ENCODE assay signal across 7 mouse cellular contexts in the genomic region with DNA sequence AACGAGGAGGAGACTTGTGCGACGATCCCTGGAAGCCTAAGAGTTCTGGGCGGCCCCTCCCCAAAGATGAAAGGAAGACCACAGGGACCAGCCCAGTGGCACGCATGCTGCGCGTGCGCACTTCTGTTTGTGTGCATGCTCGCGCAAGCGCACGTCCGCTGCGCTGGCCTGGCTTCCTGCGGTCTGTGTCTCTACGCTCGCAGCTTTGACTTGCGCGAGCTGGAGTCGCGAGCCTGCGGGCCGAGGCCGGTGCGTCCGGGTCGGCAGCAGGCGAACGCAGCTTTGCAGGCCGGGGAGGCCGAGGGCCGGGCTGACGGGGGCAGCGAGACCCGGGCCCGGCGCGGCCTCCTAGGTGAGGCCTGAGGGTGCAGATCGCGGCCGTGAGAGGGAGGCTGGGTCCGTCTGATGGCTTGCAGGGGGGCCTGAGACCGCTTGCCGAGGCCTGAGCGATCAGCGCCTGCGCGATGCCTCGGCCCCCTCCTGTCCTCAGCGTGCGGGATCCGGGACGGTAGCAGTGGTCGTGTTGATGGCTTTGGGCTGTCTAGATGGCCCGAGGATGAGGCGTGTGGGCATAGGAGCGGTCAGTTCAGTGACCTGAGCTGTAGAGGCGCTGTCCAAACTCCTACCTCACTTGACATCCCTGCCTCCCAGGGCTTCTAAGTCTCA. TPM values are rescaled to one million over a fixed set of nuclear protein-coding genes. Genes with fewer than 3 reads are reported as not detected.
DNase-seq lines count a peak whose midpoint lies in the region; ATAC-seq lines count a peak whose summit lies in the region.

A gene (plus strand): TSS at position 136 of the 666 bp plus-strand sequence.

- H3K9me3 ChIP-seq in embryonic facial prominence, embryonic 11.5 days (replicated peaks; ENCODE audit: control insufficient read depth, low read length): no peaks in the 10 kb centered on the region
- no peaks in the 10 kb centered on the region for H3K9me3 ChIP-seq in limb, embryonic 10.5 days (replicated peaks)
- no peaks in the 10 kb centered on the region for H3K9me3 ChIP-seq in midbrain, embryonic 13.5 days

- under 1% methylated on average over 58 of the region's 58 CpGs for WGBS in embryonic facial prominence, embryonic 11.5 days
- under 1% methylated on average over 58 of the region's 58 CpGs for WGBS in limb, embryonic 10.5 days
- WGBS in midbrain, embryonic 13.5 days: under 1% methylated on average over 58 of the region's 58 CpGs

- peak within 1 kb of the TSS; percentile 85 for H3K4me3 ChIP-seq in embryonic facial prominence, embryonic 11.5 days (ENCODE audit: low read depth, low read length)
- H3K4me3 ChIP-seq in limb, embryonic 10.5 days: peak within 1 kb of the TSS; percentile 81
- H3K4me3 ChIP-seq in midbrain, embryonic 13.5 days (replicated peaks): peak within 1 kb of the TSS; percentile 90

- peaks cover 1% of the 10 kb centered on the region; the same call in 1 of the 2 replicates for H3K36me3 ChIP-seq in embryonic facial prominence, embryonic 11.5 days (replicated peaks; ENCODE audit: control insufficient read depth, insufficient read depth, low read depth, low read length)
- peaks cover 35% of the 10 kb centered on the region for H3K36me3 ChIP-seq in limb, embryonic 10.5 days
- H3K36me3 ChIP-seq in midbrain, embryonic 13.5 days: peaks cover 33% of the 10 kb centered on the region

- peak within 1 kb of the TSS; percentile 78 for H3K4me2 ChIP-seq in embryonic facial prominence, embryonic 11.5 days (ENCODE audit: low read depth, low read length)
- peak within 1 kb of the TSS; percentile 78 for H3K4me2 ChIP-seq in midbrain, embryonic 13.5 days (replicated peaks)

- ATAC-seq in embryonic facial prominence, embryonic 11.5 days (replicated peaks; ENCODE audit: insufficient number of reproducible peaks, low FRiP score, low TSS enrichment, low read depth): peak; percentile 97
- peak; percentile 93 for ATAC-seq in granulocyte monocyte progenitor cell, adult 5-6 weeks (replicated peaks; ENCODE audit: poor library complexity, severe bottlenecking)
- ATAC-seq in midbrain, embryonic 13.5 days: peak; percentile 98

- peak within 1 kb of the TSS; percentile 97 for H3K9ac ChIP-seq in embryonic facial prominence, embryonic 11.5 days (replicated peaks; ENCODE audit: low read length)
- H3K9ac ChIP-seq in midbrain, embryonic 13.5 days (replicated peaks): peak within 1 kb of the TSS; percentile 92

- peak within 1 kb of the TSS; percentile 94 for H3K27ac ChIP-seq in embryonic facial prominence, embryonic 11.5 days (replicated peaks; ENCODE audit: low read depth, low read length)
- peak within 1 kb of the TSS; percentile 96 for H3K27ac ChIP-seq in limb, embryonic 10.5 days
- peak within 1 kb of the TSS; percentile 99 for H3K27ac ChIP-seq in midbrain, embryonic 13.5 days

- no peaks in the 10 kb centered on the region for H3K27me3 ChIP-seq in embryonic facial prominence, embryonic 11.5 days (ENCODE audit: control insufficient read depth, insufficient read depth, low read length)
- H3K27me3 ChIP-seq in limb, embryonic 10.5 days (ENCODE audit: low read depth, poor library complexity, severe bottlenecking): no peaks in the 10 kb centered on the region
- no peaks in the 10 kb centered on the region for H3K27me3 ChIP-seq in midbrain, embryonic 13.5 days

- peak; percentile 95 for DNase-seq in adrenal gland, postnatal 14 days
- peak; percentile 99 for DNase-seq in embryonic facial prominence, embryonic 11.5 days (ENCODE audit: low spot score)
- DNase-seq in kidney, adult 11 months: peak; percentile 96
- peak; percentile 94 for DNase-seq in limb, embryonic 10.5 days (ENCODE audit: low spot score)
- DNase-seq in spleen, adult 12 weeks (ENCODE audit: low spot score): peak; percentile 70

- H3K4me1 ChIP-seq in embryonic facial prominence, embryonic 11.5 days (ENCODE audit: control insufficient read depth, insufficient read depth, low read length): peaks cover 3% of the 10 kb centered on the region; the same call in 1 of the 2 replicates
- peaks cover 26% of the 10 kb centered on the region for H3K4me1 ChIP-seq in limb, embryonic 10.5 days
- H3K4me1 ChIP-seq in midbrain, embryonic 13.5 days (replicated peaks): peaks cover 26% of the 10 kb centered on the region

RNA-seq across cellular contexts. Expression of the gene that starts here (rescaled TPM):
- total RNA-seq in adrenal gland, postnatal 14 days (2021): 19.7 and 22.0 TPM in 2 replicates
- polyA plus RNA-seq in embryonic facial prominence, embryonic 11.5 days (2014; fragmentation: Nextera tagmentation; extraction: Ambion mirVana): 20.6 and 21.4 TPM in 2 replicates
- total RNA-seq in granulocyte monocyte progenitor cell, adult 5-6 weeks (2014; fragmentation: Nextera tagmentation): 7.6 and 8.6 TPM in 2 replicates
- total RNA-seq in granulocyte monocyte progenitor cell, adult 5-6 weeks (2017): 10.6 and 12.6 TPM in 2 replicates
- 19.5 and 22.2 TPM in 2 replicates for polyA plus RNA-seq in limb, embryonic 10.5 days (2016; fragmentation: Nextera tagmentation; extraction: Ambion mirVana)
- polyA plus RNA-seq in midbrain, embryonic 13.5 days (2015; fragmentation: Nextera tagmentation; extraction: Ambion mirVana): 24.3 and 25.1 TPM in 2 replicates

Comparison
In these comparisons a context has a peak if more than half of its experiments do, and no peak if none do; other contexts are left out.
1. Peak in every context shown above with its lines: DNase-seq, ATAC-seq, H3K4me3 ChIP-seq and H3K27ac ChIP-seq.